Mouse (Mus musculus) neutrophil, adult 5-6 weeks (primary cell): ENCODE results near the gene Psmd4. TPM values are rescaled to one million over a fixed set of nuclear protein-coding genes. Genes with fewer than 3 reads are reported as not detected.

Experiments
- ATAC-seq: fragments of 151-379, 151-347 bp; 2 replicates; pipeline ENCODE4 v1.8.0; 2017; ENCODE audit warnings: mild to moderate bottlenecking, moderate TSS enrichment; ENCODE audit not compliant: insufficient number of reproducible peaks, poor library complexity, low FRiP score, severe bottlenecking; ENCODE audit errors: extremely low read depth
- total RNA-seq: library from RNA; stranded (forward); fragments of 200-1000 nt; gene quantifications from 2 replicates; pipeline ENCODE4 v1.2.3, GENCODE M21; 2017

The Psmd4 gene
- total RNA-seq, 1 experiment from 2014 or later: 163 TPM

GRCm38 (mm10) chr3:94987578-94987977 is 54.8 kb downstream of the Psmd4 start:
- ATAC-seq: no peak

- ATAC-seq: no peak
Observed at GRCm38 (mm10) chr3:94985513-94985912, 56.9 kb downstream of the Psmd4 start.

- ATAC-seq: no peak
Observed at GRCm38 (mm10) chr3:94984312-94984711, 58.1 kb downstream of the Psmd4 start.

Other genes starting within 250 kb of the Psmd4 start
- gene Pogz, start 205.0 kb downstream of the Psmd4 start, total RNA-seq: 32.0 and 35.3 TPM in 2 replicates
- 98.0 and 111 TPM in 2 replicates for gene Psmb4, start 155.7 kb downstream of the Psmd4 start, total RNA-seq
- gene Selenbp1, start 109.6 kb downstream of the Psmd4 start, total RNA-seq: 1.4 and 1.7 TPM in 2 replicates
- 38.9 and 44.0 TPM in 2 replicates for gene Rfx5, start 88.5 kb downstream of the Psmd4 start, total RNA-seq
- gene Pi4kb, start 67.9 kb downstream of the Psmd4 start, total RNA-seq: 40.3 and 42.2 TPM in 2 replicates
- gene Zfp687, start 27.2 kb downstream of the Psmd4 start, total RNA-seq: 22.7 and 34.4 TPM in 2 replicates
- gene Pip5k1a, start 64.3 kb upstream of the Psmd4 start, total RNA-seq: 26.8 and 30.8 TPM in 2 replicates
- 63.9 and 79.4 TPM in 2 replicates for gene Vps72, start 68.4 kb upstream of the Psmd4 start, total RNA-seq
- gene Tmod4, start 81.9 kb upstream of the Psmd4 start, total RNA-seq: 0.49 and 1.7 TPM in 2 replicates
- 111 and 146 TPM in 2 replicates for gene Scnm1, start 91.4 kb upstream of the Psmd4 start, total RNA-seq
- gene Lysmd1, start 91.5 kb upstream of the Psmd4 start, total RNA-seq: 11.4 and 12.3 TPM in 2 replicates
- 120 and 124 TPM in 2 replicates for gene Tnfaip8l2, start 99.7 kb upstream of the Psmd4 start, total RNA-seq
- gene Sema6c, start 117.8 kb upstream of the Psmd4 start, total RNA-seq: 0.49 TPM in 1 of 2 replicates, not detected in the other
- gene Gabpb2, start 175.3 kb upstream of the Psmd4 start, total RNA-seq: 120 and 122 TPM in 2 replicates
- gene Cdc42se1, start 186.1 kb upstream of the Psmd4 start, total RNA-seq: 303 and 323 TPM in 2 replicates
- gene Mllt11, start 189.6 kb upstream of the Psmd4 start, total RNA-seq: 14.1 and 16.3 TPM in 2 replicates
- gene Gm128, start 199.0 kb upstream of the Psmd4 start, total RNA-seq: not detected in 2 replicates
- not detected in 2 replicates for gene Bnipl, start 208.6 kb upstream of the Psmd4 start, total RNA-seq
- 107 and 116 TPM in 2 replicates for gene Mindy1, start 238.7 kb upstream of the Psmd4 start, total RNA-seq
- 12.0 and 13.3 TPM in 2 replicates for gene Prune1, start 239.5 kb upstream of the Psmd4 start, total RNA-seq